Mouse (Mus musculus) liver, embryonic 14.5 days (tissue): Measurements from ENCODE around the gene Serpinh1. TPM values are rescaled to one million over a fixed set of nuclear protein-coding genes. Genes with fewer than 3 reads are reported as not detected.

ENCODE experiments used
- ATAC-seq: fragments of 200-750 bp; cut with Nextera tagmentation; 2 replicates; pipeline ENCODE4 v1.8.0; 2017; ENCODE audit warnings: moderate number of reproducible peaks, mild to moderate bottlenecking, moderate library complexity; ENCODE audit not compliant: insufficient read depth
- DNase-seq, 3 experiments: peaks; one replicate each; pipeline ENCODE4 v3.0.0-alpha.2; 2012 to 2013; ENCODE audit warnings: low read depth in 3 of 3, low spot score in 3 of 3
- H3K27ac ChIP-seq: fragments of 300-500 bp; sonication (generic); 2 replicates; pipeline ENCODE4 v1.5.1; 2014; ENCODE audit warnings: moderate library complexity, mild to moderate bottlenecking, control low read depth, inconsistent platforms
- H3K27me3 ChIP-seq: fragments of 300-500 bp; sonication (generic); 2 replicates; pipeline ENCODE4 v1.6.1; 2014; ENCODE audit warnings: mild to moderate bottlenecking, low read length, moderate library complexity; ENCODE audit not compliant: control insufficient read depth, insufficient read depth
- H3K36me3 ChIP-seq: fragments of 300-500 bp; sonication (generic); replicated peaks from 2 replicates; pipeline ENCODE4 v1.6.1; 2014; ENCODE audit warnings: low read depth; ENCODE audit not compliant: control insufficient read depth, insufficient read depth
- H3K4me1 ChIP-seq, 2 experiments: fragments of 200-500 bp in 1 of 2; fragments of 300-500 bp in 1 of 2; sonication (generic) in 1 of 2; replicated peaks; 2 replicates each; pipeline ENCODE4 v1.6.1; 2012 to 2014; ENCODE audit warnings: antibody characterized with exemption in 1 of 2, inconsistent platforms in 1 of 2, low read length in 1 of 2; ENCODE audit not compliant: control insufficient read depth in 2 of 2, insufficient read depth in 2 of 2
- H3K4me2 ChIP-seq: fragments of 300-500 bp; sonication (generic); 2 replicates; pipeline ENCODE4 v1.6.1; 2014; ENCODE audit warnings: low read depth, mild to moderate bottlenecking, control low read depth, moderate library complexity
- H3K4me3 ChIP-seq, 2 experiments: fragments of 200-500 bp in 1 of 2; fragments of 300-500 bp in 1 of 2; sonication (generic) in 1 of 2; 2 replicates each; pipeline ENCODE4 v1.5.1; 2012 to 2014; ENCODE audit warnings: low read depth in 2 of 2, low read length in 2 of 2, mild to moderate bottlenecking in 2 of 2, control low read depth in 1 of 2, inconsistent platforms in 1 of 2, moderate library complexity in 1 of 2; ENCODE audit not compliant: insufficient read depth in 1 of 2
- H3K9ac ChIP-seq: fragments of 300-500 bp; sonication (generic); replicated peaks from 2 replicates; pipeline ENCODE4 v1.6.1; 2014; ENCODE audit warnings: mild to moderate bottlenecking, control low read depth, moderate library complexity
- H3K9me3 ChIP-seq: fragments of 300-500 bp; sonication (generic); 2 replicates; pipeline ENCODE4 v1.6.1; 2016; ENCODE audit warnings: low read length, mixed read lengths; ENCODE audit not compliant: control insufficient read depth
- CTCF ChIP-seq: IDR thresholded peaks from 2 replicates; pipeline ENCODE4 v1.5.1; 2016; ENCODE audit warnings: antibody characterized with exemption, low read depth, control low read depth
- EP300 ChIP-seq: IDR thresholded peaks from 2 replicates; pipeline ENCODE4 v1.6.1; 2016; ENCODE audit warnings: antibody characterized with exemption, low read depth
- WGBS: fragments of 180-500 bp; shearing (Covaris S2); extraction: QIAGEN DNeasy Blood & Tissue Kit; methylation state at CpG from one replicate; pipeline ENCODE4 v1.1.7; 2014; ENCODE audit not compliant: insufficient replicate concordance; 5-methylcytosine and 5-hydroxymethylcytosine counted together
- polyA plus RNA-seq, 2 experiments: library from polyadenylated mRNA; depleted of rRNA in 1 of 2; stranded (reverse) in 1 of 2; unstranded in 1 of 2; fragments of >200 nt; fragmentation: Nextera tagmentation in 1 of 2; extraction: Ambion mirVana in 1 of 2; gene quantifications; 2 replicates each; pipeline versions ENCODE4 v1.2.1 to v1.2.3; 2012 to 2014

Serpinh1 gene
- polyA plus RNA-seq, 2 experiments: 23.4 to 34.9 TPM

DNA sequence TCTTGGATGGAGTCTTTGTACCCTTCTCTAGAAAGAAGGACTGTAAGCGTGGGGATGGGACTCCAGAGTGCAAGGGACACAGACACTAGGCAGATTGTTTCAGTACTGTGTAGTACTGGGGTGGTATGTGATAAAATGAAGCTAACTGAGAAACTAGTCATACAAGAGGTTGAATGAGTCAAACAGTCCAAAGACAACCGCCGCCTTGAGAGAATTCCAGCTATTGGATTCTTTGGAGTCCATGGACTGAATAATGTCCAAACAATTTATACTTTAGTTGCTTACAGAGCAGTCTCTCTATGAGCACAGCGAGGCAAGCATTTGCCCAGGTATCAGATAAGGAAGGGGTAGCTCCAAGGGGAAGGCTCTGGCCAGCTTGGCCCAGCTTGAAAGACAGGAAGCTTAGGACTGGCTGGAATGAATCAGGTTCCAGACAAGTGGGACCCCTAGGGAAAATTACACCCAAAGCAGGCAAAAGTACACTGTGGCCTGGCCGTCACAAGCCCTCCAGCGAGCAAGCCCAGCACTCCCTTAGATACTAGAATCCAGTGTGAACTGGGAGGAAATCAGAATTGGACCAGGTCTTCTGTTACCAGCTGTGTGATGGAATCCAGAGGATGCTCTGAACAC, 30.2 kb downstream of the Serpinh1 start:
- Histone ChIP-seq H3K36me3 (no peaks in the 10 kb centered on the region), H3K9ac (no peak overlapping the region), H3K4me1 (no peaks in the 10 kb centered on the region), H3K4me3 (no peak overlapping the region), H3K27me3 (no peaks in the 10 kb centered on the region; the same call in 1 of the 2 replicates), H3K4me2 (no peak overlapping the region), H3K27ac (no peak overlapping the region), H3K9me3 (no peaks in the 10 kb centered on the region)
- no peak for TF ChIP-seq EP300
- no peak for TF ChIP-seq CTCF
- 55% methylated on average over 6 of the region's 6 CpGs for WGBS
- DNase-seq: no peak
- no peak for ATAC-seq

DNA sequence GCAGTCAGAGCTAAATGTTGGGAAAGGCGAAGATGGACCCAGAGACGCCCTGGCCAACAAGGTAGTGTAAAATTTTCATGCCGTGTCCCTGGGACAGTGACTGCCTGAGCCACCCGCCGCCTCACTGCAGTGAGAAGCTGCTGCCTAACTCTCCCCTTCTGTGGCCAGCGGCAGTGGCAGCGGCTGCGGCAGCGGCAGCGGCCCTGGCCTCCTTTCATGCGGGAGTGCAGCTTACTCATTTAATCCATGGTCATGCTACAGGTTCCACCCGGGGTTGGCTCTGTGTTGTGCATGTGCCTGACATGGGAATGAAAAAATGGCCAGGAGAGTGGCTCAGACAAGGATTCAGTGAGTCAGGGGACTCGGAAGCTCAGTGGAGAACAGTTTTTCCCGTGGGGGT, 32.5 kb downstream of the Serpinh1 start:
- Histone ChIP-seq H3K27me3 (no peaks in the 10 kb centered on the region), H3K4me1 (no peaks in the 10 kb centered on the region), H3K4me2 (no peak overlapping the region), H3K27ac (no peak overlapping the region), H3K9me3 (no peaks in the 10 kb centered on the region), H3K36me3 (no peaks in the 10 kb centered on the region), H3K9ac (no peak overlapping the region), H3K4me3 (no peak overlapping the region)
- ATAC-seq (no peak), DNase-seq (no peak)
- WGBS: 37% methylated on average over 14 of the region's 14 CpGs
- TF ChIP-seq EP300 (no peak), CTCF (no peak)

DNA sequence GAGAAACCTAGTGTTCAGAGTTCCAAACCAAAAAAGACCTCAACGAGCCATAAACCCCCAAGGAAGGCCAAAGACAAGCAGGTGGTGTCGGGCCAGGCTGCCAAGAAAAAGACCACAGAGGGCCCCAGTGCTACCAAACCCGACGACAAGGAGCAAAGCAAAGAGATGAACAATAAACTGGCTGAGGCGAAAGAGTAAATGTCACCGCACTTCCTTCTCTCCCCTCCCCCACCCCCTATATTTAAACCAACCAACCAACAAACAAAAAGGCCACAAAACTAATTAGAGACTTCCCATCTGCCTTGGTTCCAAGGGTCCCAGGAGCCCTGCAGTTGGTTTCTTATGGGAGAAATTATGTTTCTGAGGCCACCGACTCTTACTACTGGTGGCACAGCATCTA, 35.6 kb downstream of the Serpinh1 start:
- DNase-seq (no peak), ATAC-seq (no peak)
- no peaks in the 10 kb centered on the region; a peak in 1 of 4 replicates for H3K4me1 ChIP-seq
- H3K4me3 ChIP-seq: no peak overlapping the region
- H3K4me2 ChIP-seq: no peak overlapping the region
- H3K27me3 ChIP-seq: no peaks in the 10 kb centered on the region
- no peak overlapping the region for H3K27ac ChIP-seq
- no peak overlapping the region for H3K9ac ChIP-seq
- no peaks in the 10 kb centered on the region for H3K9me3 ChIP-seq
- H3K36me3 ChIP-seq: no peaks in the 10 kb centered on the region
- WGBS: 37% methylated on average over 7 of the region's 7 CpGs
- no peak for TF ChIP-seq EP300
- no peak for TF ChIP-seq CTCF

DNA sequence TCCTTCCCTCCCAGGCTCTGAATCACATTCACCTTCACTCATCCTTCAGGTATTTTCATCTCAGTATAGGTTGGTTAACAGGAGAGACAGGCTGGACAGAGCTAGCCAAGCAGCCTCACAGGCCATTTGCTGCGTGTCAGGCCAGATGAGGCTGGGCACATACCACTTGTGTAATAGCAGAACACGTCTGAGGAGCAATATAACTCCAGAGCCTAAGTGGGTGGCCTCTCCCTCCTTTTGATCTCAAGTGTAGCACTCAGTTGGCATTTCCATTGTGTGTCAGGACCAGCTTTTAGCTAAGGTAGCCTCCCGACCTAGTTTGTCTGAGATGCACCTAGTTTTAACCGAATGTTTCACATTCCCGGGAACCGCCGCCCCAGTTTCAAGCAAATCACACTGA, 36.8 kb downstream of the Serpinh1 start:
- no peaks in the 10 kb centered on the region for H3K9me3 ChIP-seq
- TF ChIP-seq EP300: no peak
- no peak for TF ChIP-seq CTCF
- H3K4me2 ChIP-seq: no peak overlapping the region
- DNase-seq (no peak), ATAC-seq (no peak)
- H3K27ac ChIP-seq: no peak overlapping the region
- no peak overlapping the region for H3K4me3 ChIP-seq
- no peaks in the 10 kb centered on the region; a peak in 1 of 4 replicates for H3K4me1 ChIP-seq
- H3K9ac ChIP-seq: no peak overlapping the region
- no peaks in the 10 kb centered on the region for H3K27me3 ChIP-seq
- H3K36me3 ChIP-seq: no peaks in the 10 kb centered on the region
- 63% methylated on average over 7 of the region's 7 CpGs for WGBS

DNA sequence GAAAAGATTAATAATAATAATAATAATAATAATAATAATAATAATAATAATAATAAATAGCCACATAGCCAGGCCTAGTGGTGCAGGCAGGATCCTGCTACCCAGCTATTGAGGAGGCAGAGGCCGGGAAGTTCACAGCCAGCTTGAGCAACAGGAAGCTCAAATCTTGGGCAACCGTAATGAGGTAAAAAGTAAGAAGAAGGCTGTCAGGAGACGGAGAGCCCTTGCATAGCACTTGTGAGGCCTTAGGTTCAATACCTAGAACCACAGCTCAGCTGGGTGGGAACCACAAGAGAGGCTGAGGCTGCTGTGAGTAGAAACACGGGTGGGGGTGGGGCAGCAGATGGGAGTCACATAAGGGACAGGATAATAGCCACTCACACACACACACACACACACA, 38.5 kb downstream of the Serpinh1 start:
- H3K36me3 ChIP-seq: no peaks in the 10 kb centered on the region
- H3K9ac ChIP-seq: no peak overlapping the region
- ATAC-seq: no peak
- DNase-seq: no peak
- no peak overlapping the region for H3K4me3 ChIP-seq
- 29% methylated on average over 4 of the region's 4 CpGs for whole genome bisulfite sequencing
- no peaks in the 10 kb centered on the region for H3K9me3 ChIP-seq
- no peaks in the 10 kb centered on the region; a peak in 1 of 4 replicates for H3K4me1 ChIP-seq
- no peak overlapping the region for H3K27ac ChIP-seq
- no peak for TF ChIP-seq CTCF
- no peak for TF ChIP-seq EP300
- no peaks in the 10 kb centered on the region for H3K27me3 ChIP-seq
- no peak overlapping the region for H3K4me2 ChIP-seq
